17 mouse cellular contexts compared by ENCODE assay signal in genomic region chr15:88491091-88491366, GRCm38 (mm10).
DNase-seq lines count a peak whose midpoint lies in the region; ATAC-seq and TF ChIP-seq lines count a peak whose summit lies in the region.
"Had no signal": no experiment of that assay in that cellular context is flagged by ENCODE, and none has a peak within 500 bp of the region (broad histone marks: within the 10 kb centered on the region; RNA-seq: fewer than 3 reads in every experiment).

No protein-coding gene starts in this region.

- peaks cover 15% of the 10 kb centered on the region for H3K4me1 ChIP-seq in forebrain, embryonic 10.5 days
- H3K4me1 ChIP-seq in forebrain, embryonic 16.5 days (replicated peaks; ENCODE audit: control insufficient read depth, insufficient read depth, low read length): no peaks in the 10 kb centered on the region
- peaks cover 5% of the 10 kb centered on the region; the same call in 1 of the 2 replicates for H3K4me1 ChIP-seq in midbrain, embryonic 11.5 days (ENCODE audit: control insufficient read depth, insufficient read depth, low read length)
- peaks cover 7% of the 10 kb centered on the region; the same call in 1 of the 2 replicates for H3K4me1 ChIP-seq in midbrain, embryonic 15.5 days
- peaks cover 6% of the 10 kb centered on the region; the same call in 1 of the 2 replicates for H3K4me1 ChIP-seq in spleen, adult 2 months (ENCODE audit: control insufficient read depth, insufficient read depth, insufficient read length)
- H3K4me1 ChIP-seq: heart, embryonic 10.5 days had no signal

- no peak for TF ChIP-seq CTCF in spleen, adult 2 months (IDR thresholded peaks at IDR 0.05; ENCODE audit: extremely low read depth, insufficient read depth, insufficient read length, insufficient replicate concordance)

- 63% methylated on average over 5 of the region's 5 CpGs for WGBS in forebrain, embryonic 10.5 days
- WGBS in forebrain, embryonic 16.5 days: 64% methylated on average over 5 of the region's 5 CpGs
- 56% methylated on average over 5 of the region's 5 CpGs for WGBS in midbrain, embryonic 11.5 days
- WGBS in midbrain, embryonic 15.5 days: 44% methylated on average over 5 of the region's 5 CpGs
- WGBS in spleen, adult 2 months: 77% methylated on average over 5 of the region's 5 CpGs

- peak overlapping the region; percentile 56; the same call in 1 of the 2 replicates for H3K27ac ChIP-seq in forebrain, embryonic 10.5 days
- H3K27ac ChIP-seq in forebrain, embryonic 16.5 days (ENCODE audit: low read length): no peak overlapping the region
- no peak overlapping the region for H3K27ac ChIP-seq in midbrain, embryonic 11.5 days (ENCODE audit: low read depth, low read length)
- H3K27ac ChIP-seq in midbrain, embryonic 15.5 days: no peak overlapping the region
- H3K27ac ChIP-seq in spleen, adult 2 months (ENCODE audit: insufficient read depth, low read length): peak overlapping the region; percentile 52
- H3K27ac ChIP-seq: embryonic facial prominence, embryonic 10.5 days; heart, embryonic 10.5 days; hindbrain, embryonic 14.5 days had no signal

- no peak overlapping the region for H3K4me3 ChIP-seq in forebrain, embryonic 10.5 days
- no peak overlapping the region for H3K4me3 ChIP-seq in forebrain, embryonic 16.5 days (replicated peaks; ENCODE audit: low read length)
- H3K4me3 ChIP-seq in midbrain, embryonic 11.5 days (ENCODE audit: low read depth, low read length): no peak overlapping the region
- H3K4me3 ChIP-seq in midbrain, embryonic 15.5 days: no peak overlapping the region
- no peak overlapping the region for H3K4me3 ChIP-seq in spleen, adult 2 months (ENCODE audit: extremely low read depth, insufficient read depth, insufficient read length)
- H3K4me3 ChIP-seq: embryonic facial prominence, embryonic 10.5 days; heart, embryonic 10.5 days had no signal

- H3K9me3 ChIP-seq in forebrain, embryonic 10.5 days: no peaks in the 10 kb centered on the region
- H3K9me3 ChIP-seq in forebrain, embryonic 16.5 days (ENCODE audit: control insufficient read depth, low read length): no peaks in the 10 kb centered on the region
- H3K9me3 ChIP-seq in midbrain, embryonic 11.5 days (ENCODE audit: control insufficient read depth, low read length): no peaks in the 10 kb centered on the region
- H3K9me3 ChIP-seq in midbrain, embryonic 15.5 days: no peaks in the 10 kb centered on the region
- H3K9me3 ChIP-seq: embryonic facial prominence, embryonic 10.5 days; heart, embryonic 10.5 days had no signal

- TF ChIP-seq POLR2A in spleen, adult 2 months (IDR thresholded peaks at IDR 0.05; ENCODE audit: low read depth, low read length): no peak

- no peaks in the 10 kb centered on the region for H3K36me3 ChIP-seq in forebrain, embryonic 10.5 days (replicated peaks)
- no peaks in the 10 kb centered on the region for H3K36me3 ChIP-seq in forebrain, embryonic 16.5 days (ENCODE audit: control insufficient read depth, insufficient read depth)
- H3K36me3 ChIP-seq in midbrain, embryonic 11.5 days (ENCODE audit: control insufficient read depth, insufficient read depth, low read length): no peaks in the 10 kb centered on the region
- no peaks in the 10 kb centered on the region for H3K36me3 ChIP-seq in midbrain, embryonic 15.5 days (replicated peaks)
- H3K36me3 ChIP-seq in spleen, adult 2 months (ENCODE audit: control insufficient read depth, insufficient read depth, low read length): no peaks in the 10 kb centered on the region
- H3K36me3 ChIP-seq: embryonic facial prominence, embryonic 10.5 days; heart, embryonic 10.5 days had no signal

- H3K4me2 ChIP-seq in forebrain, embryonic 16.5 days (ENCODE audit: low read length): no peak overlapping the region
- H3K4me2 ChIP-seq in midbrain, embryonic 11.5 days: 0 out of 2 replicates have a peak overlapping the region, but pooled peaks have one; percentile 3
- no peak overlapping the region for H3K4me2 ChIP-seq in midbrain, embryonic 15.5 days
- H3K4me2 ChIP-seq: hindbrain, embryonic 14.5 days had no signal

- no peak for DNase-seq in forebrain, embryonic 10.5 days (ENCODE audit: extremely low spot score, low spot score)
- no peak for DNase-seq in midbrain, embryonic 11.5 days (ENCODE audit: low spot score, missing footprints)
- no peak for DNase-seq in spleen, adult 2 months (ENCODE audit: low read depth in 1 of 2, low spot score in 2 of 2)
- DNase-seq in spleen, postnatal 14 days (ENCODE audit: low spot score in 2 of 2): no peak
- no peak for DNase-seq in thymus, postnatal 0 days (ENCODE audit: low spot score)
- DNase-seq: adrenal gland, adult 2 months; adrenal gland, postnatal 25 days; cerebellum, adult 2 months; cerebellum, postnatal 10 days; heart, postnatal 10 days; heart, postnatal 4 days had no signal

- no peak for ATAC-seq in forebrain, embryonic 16.5 days
- ATAC-seq in midbrain, embryonic 11.5 days (ENCODE audit: low FRiP score): no peak
- ATAC-seq in midbrain, embryonic 15.5 days (replicated peaks): no peak
- ATAC-seq: forebrain, embryonic 14.5 days had no signal

- H3K9ac ChIP-seq in forebrain, embryonic 16.5 days (replicated peaks; ENCODE audit: low read depth, low read length): no peak overlapping the region
- no peak overlapping the region for H3K9ac ChIP-seq in midbrain, embryonic 11.5 days (ENCODE audit: low read length)
- H3K9ac ChIP-seq in midbrain, embryonic 15.5 days: no peak overlapping the region
- H3K9ac ChIP-seq: hindbrain, embryonic 14.5 days had no signal

- H3K27me3 ChIP-seq in forebrain, embryonic 10.5 days (ENCODE audit: poor library complexity, severe bottlenecking): no peaks in the 10 kb centered on the region
- no peaks in the 10 kb centered on the region for H3K27me3 ChIP-seq in forebrain, embryonic 16.5 days (replicated peaks; ENCODE audit: control insufficient read depth, insufficient read depth, low read length)
- H3K27me3 ChIP-seq in midbrain, embryonic 11.5 days (ENCODE audit: control insufficient read depth, insufficient read depth, low read length): no peaks in the 10 kb centered on the region
- H3K27me3 ChIP-seq in midbrain, embryonic 15.5 days (replicated peaks): no peaks in the 10 kb centered on the region
- H3K27me3 ChIP-seq in spleen, adult 2 months (ENCODE audit: control insufficient read depth, insufficient read depth, low read length): no peaks in the 10 kb centered on the region

Comparison
In these comparisons a context has a peak if more than half of its experiments do, and no peak if none do; other contexts are left out.
1. H3K27ac ChIP-seq: peak in forebrain, embryonic 10.5 days (single experiment) and spleen, adult 2 months (single experiment); none in forebrain, embryonic 16.5 days (single experiment), midbrain, embryonic 11.5 days (single experiment) and midbrain, embryonic 15.5 days (single experiment).